Mouse (Mus musculus) left cerebral cortex, adult 9 months (tissue): ENCODE measurements around the gene Ech1.
A peak's percentile ranks its signal among the peaks of the same experiment; 100 is the strongest.

Experiments used
- DNase-seq, 2 experiments: peaks; one replicate each; pipeline ENCODE4 v3.0.0; 2022; ENCODE audit warnings: low spot score in 2 of 2

The Ech1 gene

DNA sequence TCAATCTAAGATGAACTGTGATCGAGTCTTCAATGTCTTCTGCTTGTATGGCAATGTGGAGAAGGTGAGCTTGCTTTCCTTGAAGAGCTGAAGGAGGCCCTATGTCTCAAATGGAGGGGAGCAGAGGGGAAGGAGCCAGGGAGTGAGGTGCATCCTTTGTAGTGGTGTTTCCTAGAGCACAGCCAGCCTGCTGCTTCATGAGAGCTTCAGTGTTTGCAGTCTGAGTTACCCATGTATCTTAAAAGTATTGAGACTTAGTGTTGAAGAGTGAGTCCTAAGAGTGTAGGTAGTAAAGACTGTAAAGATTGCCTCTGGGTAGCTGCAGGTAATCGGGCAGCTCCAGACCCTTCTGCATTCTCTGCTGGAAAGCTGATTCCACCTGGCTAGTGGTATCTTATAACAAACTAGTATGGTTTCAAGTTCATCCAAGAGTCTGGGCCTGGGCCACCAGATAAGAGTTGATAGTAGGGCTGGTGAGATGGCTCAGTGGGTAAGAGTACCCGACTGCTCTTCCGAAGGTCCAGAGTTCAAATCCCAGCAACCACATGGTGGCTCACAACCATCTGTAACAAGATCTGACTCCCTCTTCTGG, 6.1 kb upstream of the Ech1 start:
- DNase-seq, result no peak

DNA sequence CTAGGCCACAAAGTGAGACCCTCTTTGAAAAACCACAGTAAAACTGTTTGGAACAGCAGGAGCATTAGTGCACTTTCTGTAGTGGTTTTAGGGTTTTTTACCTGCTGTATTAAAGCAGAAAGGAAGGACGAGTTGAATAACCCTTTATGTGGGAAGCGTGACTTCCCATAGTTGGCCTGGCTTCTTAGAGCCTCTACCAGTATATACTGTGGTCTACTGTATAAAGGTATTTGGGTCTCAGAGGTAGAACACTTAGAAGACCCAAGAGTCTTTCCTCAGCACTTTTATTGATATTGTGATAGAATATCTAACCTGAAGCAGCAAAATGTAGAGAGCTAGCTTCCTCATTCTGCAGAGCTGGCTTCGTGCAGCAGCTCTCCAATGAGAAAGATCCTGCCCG, 5.4 kb upstream of the Ech1 start:
- no peak for DNase-seq

DNA sequence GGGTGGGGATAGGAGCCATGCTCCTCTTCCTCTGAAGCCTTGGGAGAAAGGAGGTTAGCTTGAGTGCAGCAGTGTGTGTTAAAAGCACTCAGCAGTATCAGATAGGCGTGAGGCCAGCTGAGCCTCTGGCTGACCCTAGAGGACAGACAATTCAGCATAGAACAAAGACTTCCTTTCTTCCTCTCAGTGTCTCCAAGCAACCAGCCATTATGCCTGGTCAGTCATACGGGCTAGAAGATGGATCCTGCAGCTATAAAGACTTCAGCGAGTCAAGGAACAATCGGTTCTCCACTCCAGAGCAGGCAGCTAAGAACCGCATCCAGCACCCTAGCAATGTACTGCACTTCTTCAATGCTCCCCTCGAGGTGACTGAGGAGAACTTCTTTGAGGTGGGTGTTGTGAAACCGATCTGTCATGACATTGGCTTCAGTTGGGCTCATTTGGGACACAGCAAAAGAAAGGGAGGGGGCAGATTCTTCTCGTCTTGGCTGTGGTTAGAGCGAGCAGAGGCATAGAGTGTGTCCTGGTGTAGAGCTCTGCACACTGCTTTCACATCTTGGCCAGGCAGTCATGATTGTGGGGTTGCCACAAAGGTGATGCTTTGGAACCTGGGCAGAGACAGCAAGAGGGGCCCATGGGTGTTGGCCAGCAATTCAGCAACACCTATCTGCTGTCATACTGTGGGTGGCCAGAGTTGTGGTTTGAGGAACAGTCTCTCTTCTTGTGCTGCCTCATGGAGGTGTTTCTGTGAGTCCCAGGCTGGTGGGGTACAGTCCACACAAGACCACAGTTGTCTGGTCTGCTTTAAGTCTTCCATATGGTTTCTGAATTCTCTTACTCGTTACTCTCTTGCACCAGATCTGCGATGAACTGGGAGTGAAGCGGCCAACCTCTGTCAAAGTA, 4.4 kb upstream of the Ech1 start:
- no peak for DNase-seq

DNA sequence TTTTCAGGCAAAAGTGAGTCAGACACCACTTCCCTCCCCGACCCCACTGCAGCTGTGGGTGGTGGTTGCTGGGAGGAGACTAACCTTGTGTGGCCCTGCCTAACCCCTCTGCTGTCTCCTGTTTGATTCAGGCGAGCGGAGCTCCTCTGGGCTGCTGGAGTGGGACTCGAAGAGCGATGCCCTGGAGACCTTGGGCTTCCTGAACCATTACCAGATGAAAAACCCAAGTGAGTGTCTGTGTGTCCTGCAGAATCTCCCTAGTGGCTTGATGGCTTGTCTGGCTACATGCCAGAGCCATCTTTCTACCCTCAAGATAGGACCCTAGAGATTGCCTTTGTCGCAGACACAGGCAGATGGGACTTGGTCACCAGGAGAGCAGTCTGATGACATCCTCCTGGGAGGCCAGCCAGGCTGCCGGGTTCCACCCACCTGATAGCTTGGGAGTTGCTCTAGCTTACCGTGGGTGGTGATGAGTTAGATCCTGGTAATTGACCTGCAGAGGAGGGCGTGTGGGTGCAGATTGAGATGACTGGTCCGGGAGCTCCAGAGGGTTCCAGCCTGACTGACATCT, 3.7 kb upstream of the Ech1 start:
- peak in 1 of 2 experiments; percentile 69 for DNase-seq

DNA sequence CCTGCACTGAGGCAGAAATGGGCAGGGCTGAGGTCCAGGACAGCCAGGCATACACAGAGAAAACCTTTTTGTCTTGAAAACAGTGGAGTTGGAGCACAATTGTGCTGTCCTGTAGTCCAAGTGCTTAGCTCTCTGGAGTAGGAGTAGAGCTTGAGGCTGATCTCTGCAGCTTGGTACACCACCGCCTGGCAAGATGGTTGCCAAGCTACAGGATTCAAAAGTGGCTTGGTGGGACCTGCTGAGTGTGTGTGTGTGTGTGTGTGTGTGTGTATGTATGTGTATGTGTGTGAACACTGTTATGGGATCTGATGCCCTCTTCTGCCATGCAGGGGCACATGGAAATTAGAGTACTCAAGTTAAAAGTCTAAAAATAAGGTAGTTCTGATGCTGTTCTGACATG, 2.5 kb upstream of the Ech1 start:
- DNase-seq, result no peak

DNA sequence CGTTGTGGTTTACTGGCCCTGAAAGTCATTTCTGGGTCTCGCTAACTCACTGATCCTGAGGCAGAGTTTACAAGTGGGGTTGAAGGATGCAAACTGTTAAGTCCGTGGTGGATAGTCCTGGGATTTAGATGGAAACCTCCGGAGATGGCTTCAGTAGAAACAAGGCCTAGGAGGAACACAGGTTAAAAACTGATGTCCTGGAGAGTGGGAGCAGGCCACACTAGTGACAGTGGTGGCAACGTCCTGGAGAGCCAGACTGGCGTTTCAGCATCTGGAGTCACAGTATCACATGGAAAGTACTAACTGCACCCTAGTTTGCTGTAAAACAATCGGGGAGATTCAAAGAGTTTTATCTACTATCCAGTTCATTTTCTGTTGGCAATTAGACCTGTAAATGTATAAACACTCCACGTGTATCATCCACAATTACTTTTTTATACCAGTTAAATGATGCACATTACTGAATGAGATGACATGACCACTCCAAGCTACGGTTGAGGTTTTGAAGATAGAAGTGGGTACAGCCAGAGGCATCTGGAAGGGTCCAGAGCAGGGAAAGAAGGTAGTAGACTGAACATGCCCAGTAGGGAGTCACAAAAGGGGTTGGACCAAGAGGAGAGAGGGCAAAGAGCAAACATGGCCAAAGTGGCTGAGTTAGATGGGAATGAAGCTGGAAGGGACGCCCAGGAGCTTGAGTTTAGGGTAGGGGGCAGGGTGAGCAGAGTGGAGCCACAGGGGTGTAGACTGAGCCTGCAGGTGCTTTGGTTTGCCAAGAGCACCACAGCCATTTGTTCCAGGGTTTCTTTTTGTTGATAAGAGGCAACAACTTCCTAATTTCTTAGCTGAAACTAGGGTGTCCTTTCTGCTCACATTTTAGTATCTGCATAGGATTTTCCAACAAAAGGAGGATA, 1.8 kb upstream of the Ech1 start:
- no peak for DNase-seq

DNA sequence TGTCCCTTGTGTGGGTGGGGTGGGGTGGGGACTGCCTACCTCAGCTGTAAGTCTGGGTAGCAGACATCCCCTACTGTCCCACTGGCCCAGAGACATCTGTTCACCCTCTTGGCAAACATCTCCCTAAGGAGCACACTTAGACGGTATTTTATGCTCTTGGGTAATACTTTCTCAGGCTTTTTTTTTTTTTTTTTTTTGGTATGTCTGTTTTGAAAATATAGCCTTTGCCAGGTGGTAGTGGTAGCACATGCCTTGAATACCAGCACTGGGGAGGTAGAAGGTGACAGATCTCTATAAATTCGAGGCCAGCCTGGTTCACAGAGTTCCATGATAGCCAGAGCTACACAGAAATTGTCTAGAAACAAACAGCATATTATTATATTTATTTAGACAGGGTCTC, 1.1 kb upstream of the Ech1 start:
- no peak for DNase-seq

DNA sequence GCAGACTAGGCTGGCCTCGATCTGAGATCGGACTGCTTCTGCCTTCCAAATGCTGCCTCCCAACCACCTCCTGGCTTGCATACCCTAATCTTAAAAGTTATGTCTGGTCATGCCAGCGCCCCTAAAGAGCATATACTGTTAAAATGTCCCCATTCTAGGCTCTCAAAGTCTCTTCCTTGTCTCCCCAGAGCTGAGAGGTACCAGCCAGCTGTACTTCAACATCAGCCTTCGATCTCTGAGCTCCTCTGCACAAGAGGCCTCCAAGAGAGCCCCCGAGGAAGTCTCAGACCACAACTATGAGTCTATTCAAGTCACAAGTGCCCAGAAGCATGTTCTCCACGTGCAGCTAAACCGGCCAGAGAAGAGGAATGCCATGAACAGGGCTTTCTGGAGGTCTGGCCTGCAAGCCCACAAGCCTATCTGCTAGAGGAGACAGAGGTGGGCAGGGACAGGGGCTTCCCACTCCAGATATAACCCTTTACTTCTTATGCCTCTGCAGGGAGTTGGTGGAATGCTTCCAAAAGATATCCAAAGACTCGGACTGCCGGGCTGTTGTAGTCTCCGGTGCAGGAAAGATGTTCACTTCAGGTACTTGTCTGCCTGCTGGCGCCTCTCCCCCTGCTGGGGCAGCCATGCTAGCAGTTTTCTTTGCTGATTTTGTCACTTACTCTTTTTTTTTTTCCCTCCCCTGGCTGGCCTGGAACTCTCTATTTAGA, 827 bp downstream of the Ech1 start:
- no peak for DNase-seq

DNA sequence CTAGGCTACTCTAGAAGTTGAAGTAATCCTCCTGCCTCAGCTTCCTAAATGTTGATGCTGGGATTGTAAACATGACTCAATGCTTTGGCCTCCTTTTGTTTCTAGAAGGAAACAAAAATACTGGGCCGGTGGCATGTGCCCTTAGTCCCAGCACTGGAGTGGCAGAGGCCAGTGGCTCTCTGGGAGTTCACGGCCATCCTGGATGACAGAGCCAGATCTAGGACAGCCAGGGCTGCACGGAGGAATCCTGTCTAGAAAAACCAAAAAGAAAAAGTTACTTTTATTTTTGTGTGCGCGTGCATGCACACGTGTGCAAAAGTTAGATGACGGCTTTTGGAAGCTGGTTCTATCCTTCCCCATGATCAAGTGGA, 1.4 kb downstream of the Ech1 start:
- DNase-seq, result no peak

DNA sequence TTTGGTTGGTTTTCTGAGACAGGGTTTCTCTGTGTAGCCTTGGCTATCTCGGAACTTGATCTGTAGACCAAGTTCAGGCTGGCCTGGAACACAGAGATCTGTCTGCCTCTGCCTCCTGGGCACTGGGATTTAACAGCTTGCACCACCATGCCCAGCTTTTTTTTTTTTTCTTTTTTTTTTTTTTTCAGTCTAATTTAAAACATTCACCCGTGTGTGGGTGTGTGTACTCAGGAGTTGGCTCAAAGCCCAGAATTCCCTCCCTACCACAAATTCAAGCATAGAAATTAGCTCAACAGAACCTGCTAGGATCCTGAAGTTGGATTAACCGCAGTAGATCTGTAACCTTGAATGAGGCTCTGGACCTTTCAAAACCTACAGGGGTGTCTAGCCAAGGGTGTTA, 2.3 kb downstream of the Ech1 start:
- DNase-seq, result peak in 1 of 2 experiments; percentile 73

DNA sequence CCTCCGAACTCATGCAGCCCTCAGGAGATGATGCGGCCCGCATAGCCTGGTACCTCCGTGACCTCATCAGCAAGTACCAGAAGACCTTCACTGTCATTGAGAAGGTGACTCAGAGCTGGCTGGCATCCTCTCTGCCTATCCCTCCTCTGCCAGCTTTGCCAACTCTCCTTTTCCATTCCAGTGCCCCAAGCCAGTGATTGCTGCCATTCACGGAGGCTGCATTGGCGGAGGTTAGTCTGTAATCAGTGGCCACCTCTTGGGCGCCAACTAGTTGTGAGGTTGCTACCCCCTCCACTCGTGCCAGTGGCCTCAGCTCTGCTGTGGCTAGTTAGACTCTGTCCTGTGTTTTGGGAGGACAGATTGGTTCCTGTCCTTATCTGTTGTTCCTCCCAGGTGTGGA, 4.8 kb downstream of the Ech1 start:
- no peak for DNase-seq

DNA sequence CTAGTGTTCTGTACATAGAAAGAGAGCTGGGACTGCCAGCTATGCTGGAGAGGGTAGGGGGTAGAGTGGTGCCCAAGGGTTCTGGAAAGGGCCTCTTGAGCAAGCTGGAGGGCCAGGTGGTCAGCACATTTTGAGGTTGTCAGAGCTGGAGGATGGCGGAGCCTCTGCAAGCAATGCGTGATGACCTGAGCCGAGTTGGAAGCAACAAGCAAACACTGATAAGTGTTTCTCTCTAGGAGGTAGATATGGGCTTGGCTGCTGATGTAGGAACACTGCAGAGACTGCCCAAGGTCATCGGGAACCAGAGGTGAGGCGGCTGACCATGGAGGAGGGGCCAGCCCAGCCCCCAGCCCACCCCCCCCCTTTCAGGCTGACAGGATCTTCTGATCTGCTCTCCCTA, 6.0 kb downstream of the Ech1 start:
- DNase-seq, result no peak

DNA sequence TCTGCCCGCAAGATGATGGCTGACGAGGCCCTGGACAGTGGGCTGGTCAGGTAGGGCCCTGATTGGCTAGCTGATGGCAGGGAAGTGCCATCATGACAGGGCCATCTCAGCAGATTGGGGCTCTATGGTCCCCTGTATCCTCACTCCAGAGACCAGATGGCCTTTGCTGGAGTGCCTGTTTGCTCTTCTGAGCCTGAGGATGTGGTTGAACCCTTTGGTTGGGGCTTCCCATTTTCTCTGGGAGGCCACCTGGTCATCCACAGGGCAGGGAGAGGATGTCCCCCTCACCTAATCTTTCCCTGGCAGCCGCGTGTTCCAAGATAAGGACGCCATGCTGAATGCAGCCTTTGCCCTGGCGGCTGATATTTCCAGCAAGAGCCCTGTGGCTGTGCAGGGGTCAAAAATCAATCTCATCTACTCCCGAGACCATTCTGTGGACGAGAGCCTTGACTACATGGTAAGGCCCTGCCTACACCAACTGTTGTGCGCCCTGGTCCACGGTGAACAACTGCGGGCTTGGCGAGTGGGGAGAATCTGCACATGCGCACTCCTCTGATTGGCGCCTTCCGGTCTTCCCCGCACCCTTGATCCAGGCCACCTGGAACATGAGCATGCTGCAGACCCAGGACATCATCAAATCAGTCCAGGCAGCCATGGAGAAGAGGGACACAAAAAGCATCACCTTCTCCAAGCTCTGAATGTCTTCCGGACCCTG, 6.6 kb downstream of the Ech1 start:
- DNase-seq, result no peak

DNA sequence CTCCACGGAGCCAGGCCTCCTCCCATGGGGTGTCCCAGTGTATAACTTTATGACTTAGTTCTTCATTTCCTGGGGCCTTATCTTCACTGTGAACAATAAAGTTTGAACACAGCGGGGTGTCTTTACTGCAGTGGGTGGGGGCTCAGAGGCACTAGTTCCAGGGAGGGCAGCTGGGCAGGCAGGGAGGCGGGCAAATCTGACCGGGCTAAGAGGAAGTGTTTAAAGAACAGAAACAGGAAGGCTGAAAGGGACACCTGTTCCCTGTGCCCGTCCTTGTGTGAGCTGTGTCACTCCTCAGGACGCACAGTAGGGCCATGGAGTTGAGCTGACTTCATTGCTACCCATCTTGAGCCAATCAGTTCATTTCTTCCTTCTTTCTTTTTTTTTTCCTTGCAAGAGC, 7.1 kb downstream of the Ech1 start:
- DNase-seq, result no peak

DNA sequence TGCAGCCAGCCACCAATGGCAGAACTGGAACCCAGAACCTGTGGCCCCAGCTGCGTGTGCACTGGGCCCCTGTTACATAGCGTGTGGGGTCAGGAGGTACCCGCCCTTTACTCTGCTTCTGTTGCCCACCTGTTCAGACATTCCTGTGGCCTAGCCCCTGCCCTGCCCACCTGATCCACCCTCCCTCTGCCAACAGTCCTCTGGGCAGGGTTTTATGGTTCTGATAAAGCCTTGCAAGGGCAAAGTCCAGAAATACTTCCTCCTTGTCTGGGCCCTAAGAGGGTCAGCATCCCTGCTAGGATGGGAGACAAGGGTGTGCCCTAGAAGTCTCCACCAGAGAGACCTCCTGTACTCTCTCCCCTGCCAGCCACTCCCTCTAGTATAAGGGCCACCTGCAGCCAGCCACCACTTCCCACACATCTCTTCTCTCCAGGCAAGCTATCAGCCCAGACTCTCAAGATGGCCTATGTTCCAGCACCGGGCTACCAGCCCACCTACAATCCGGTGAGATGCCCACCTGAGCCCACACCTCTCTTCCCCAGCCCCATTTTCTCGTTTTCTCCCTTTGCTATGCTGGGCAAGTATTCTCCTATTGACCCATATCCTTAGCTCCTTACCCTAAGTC, 8.8 kb downstream of the Ech1 start, which contains the start of gene Lgals4:
Lgals4 (plus strand) TSS at position 132 of the 625 bp plus-strand sequence.
- no peak for DNase-seq

DNA sequence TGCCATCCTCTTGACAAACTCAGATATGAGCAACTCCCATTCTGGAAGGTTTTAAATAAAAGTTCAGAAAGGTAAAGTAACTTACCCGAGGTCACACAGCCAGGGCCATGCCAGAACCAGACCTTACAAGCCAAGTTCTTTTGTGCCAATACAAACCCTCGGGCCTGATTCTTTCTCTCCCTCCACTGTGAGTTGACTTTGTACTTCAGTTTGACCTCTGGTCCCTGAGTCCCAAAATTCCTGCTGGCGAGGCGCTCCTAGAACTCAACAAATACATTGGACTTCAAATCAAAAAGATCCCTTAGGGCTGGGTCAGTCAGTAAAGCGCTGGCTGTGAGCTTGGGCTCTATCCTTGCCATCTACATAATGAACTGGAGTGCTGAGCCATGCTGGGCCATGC, 11.9 kb downstream of the Ech1 start:
- DNase-seq, result no peak

DNA sequence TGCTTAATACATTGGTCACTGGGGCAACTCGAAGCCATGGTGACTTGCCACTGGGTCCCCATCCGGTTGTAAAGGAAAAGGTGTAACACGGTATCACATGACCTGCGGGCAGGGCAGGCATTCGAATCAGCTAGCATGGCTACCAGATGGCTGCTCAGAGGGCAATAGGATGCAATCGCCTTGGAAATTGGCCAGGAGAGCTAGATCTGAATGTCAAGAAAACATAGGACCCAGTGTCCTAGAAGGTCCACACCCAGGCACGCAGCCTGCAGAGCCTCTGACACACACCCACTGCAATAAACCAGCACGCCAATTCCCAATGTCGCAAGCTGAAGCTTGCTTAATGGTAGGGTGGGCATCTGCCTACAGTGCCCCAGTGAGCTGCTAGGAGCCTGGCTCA, 13.3 kb downstream of the Ech1 start:
- DNase-seq, result no peak

DNA sequence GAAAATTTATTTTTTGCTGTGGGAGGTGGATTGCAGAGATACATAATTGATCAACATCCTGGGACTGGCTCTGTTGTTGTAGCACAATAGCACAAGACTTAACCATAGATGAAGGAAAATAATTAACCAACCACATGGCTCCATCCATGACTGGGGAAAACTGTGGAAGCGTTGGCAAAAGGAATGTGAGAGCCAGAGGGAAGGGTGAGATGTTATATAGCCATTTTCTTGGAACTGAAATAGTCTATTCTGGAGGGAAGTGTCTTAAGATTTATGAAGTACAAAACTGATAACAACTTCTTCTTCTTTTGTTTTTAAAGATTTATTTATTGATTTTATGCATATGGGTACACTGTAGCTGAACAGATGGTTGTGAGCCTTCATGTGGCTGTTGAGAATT, 22.3 kb downstream of the Ech1 start:
- no peak for DNase-seq

DNA sequence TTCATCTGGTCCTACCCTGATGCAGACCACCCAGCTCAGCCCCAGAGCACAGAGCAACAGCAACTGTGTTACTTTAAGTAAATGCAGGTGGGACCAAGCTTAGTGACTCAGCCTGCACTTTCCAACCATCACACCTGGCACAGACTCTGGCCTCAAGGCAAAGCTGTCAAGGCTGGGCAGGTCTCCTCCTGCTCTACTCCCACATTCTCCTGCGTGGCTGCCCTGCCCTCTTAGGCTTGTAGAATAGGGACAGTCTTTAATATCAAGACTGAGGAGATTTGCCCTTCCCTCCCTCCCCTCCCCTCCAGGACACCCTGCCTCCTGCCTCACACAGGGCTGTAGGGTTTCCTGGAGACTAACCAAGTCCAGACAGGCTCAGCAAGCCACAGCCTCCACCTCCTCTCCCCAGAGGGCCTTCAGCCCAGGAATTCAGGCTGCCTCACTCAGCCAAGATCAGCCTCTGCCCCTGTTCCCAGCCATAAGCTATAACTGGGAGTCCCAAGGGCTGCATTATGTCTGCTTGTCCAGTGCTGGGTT, 24.8 kb downstream of the Ech1 start:
- DNase-seq, result no peak

DNA sequence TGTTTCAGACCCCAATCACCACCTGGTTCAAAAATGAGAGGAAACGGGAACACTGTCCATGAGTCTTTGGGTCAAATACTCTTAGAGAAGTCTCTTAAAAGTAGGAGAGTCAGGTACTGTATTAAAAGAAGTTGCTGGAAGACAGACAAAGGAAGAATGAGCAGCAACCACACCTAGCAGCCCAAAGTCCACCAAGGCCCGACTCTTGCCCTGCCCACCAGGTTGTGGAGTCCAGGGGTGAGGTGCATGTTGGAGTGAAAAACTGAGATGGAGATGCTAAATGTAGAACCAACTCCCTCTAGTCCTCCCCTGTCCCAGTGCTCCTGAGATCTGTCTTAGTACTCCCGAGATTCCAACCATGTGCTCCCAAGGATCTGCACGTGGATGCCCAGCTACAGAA, 25.6 kb downstream of the Ech1 start:
- DNase-seq, result no peak
